21 mouse cellular contexts compared by ENCODE assay signal in genomic region chr13:54930123-54930522, GRCm38 (mm10). TPM values are rescaled to one million over a fixed set of nuclear protein-coding genes. Genes with fewer than 3 reads are reported as not detected.
DNase-seq lines count a peak whose midpoint lies in the region; ATAC-seq and TF ChIP-seq lines count a peak whose summit lies in the region.
"Had no signal": no experiment of that assay in that cellular context is flagged by ENCODE, and none has a peak within 500 bp of the region (broad histone marks: within the 10 kb centered on the region; RNA-seq: fewer than 3 reads in every experiment).

No protein-coding gene starts in this region.

- H3K4me1 ChIP-seq in forebrain, embryonic 13.5 days = peaks cover 39% of the 10 kb centered on the region
- H3K4me1 ChIP-seq in forebrain, embryonic 12.5 days = peaks cover 15% of the 10 kb centered on the region
- H3K4me1 ChIP-seq in hindbrain, embryonic 16.5 days (ENCODE audit: control insufficient read depth, insufficient read depth, low read depth, low read length) = no peaks in the 10 kb centered on the region; the same call in none of the 2 replicates
- no peaks in the 10 kb centered on the region for H3K4me1 ChIP-seq in hindbrain, embryonic 11.5 days (replicated peaks; ENCODE audit: control insufficient read depth, insufficient read depth, low read length)
- no peaks in the 10 kb centered on the region for H3K4me1 ChIP-seq in midbrain, postnatal 0 days (ENCODE audit: insufficient read depth, low read length)
- no peaks in the 10 kb centered on the region for H3K4me1 ChIP-seq in midbrain, embryonic 11.5 days (ENCODE audit: control insufficient read depth, insufficient read depth, low read length)
- peaks cover 28% of the 10 kb centered on the region for H3K4me1 ChIP-seq in forebrain, embryonic 16.5 days (replicated peaks; ENCODE audit: control insufficient read depth, insufficient read depth, low read length)
- H3K4me1 ChIP-seq: embryonic facial prominence, embryonic 12.5 days; heart, embryonic 15.5 days had no signal

- H3K27me3 ChIP-seq in forebrain, embryonic 13.5 days = no peaks in the 10 kb centered on the region
- H3K27me3 ChIP-seq in forebrain, embryonic 12.5 days = 0 out of 2 replicates have a peak, but pooled peaks cover 3% of the 10 kb centered on the region
- H3K27me3 ChIP-seq in hindbrain, embryonic 16.5 days (replicated peaks; ENCODE audit: control insufficient read depth, insufficient read depth, low read length) = no peaks in the 10 kb centered on the region
- no peaks in the 10 kb centered on the region for H3K27me3 ChIP-seq in hindbrain, embryonic 11.5 days (ENCODE audit: control insufficient read depth, insufficient read depth, low read length)
- no peaks in the 10 kb centered on the region for H3K27me3 ChIP-seq in midbrain, postnatal 0 days (ENCODE audit: insufficient read depth, low read length)
- no peaks in the 10 kb centered on the region for H3K27me3 ChIP-seq in midbrain, embryonic 11.5 days (ENCODE audit: control insufficient read depth, insufficient read depth, low read length)
- H3K27me3 ChIP-seq in forebrain, embryonic 16.5 days (replicated peaks; ENCODE audit: control insufficient read depth, insufficient read depth, low read length) = no peaks in the 10 kb centered on the region
- H3K27me3 ChIP-seq: embryonic facial prominence, embryonic 12.5 days had no signal

- no peaks in the 10 kb centered on the region for H3K9me3 ChIP-seq in forebrain, embryonic 13.5 days (replicated peaks)
- H3K9me3 ChIP-seq in forebrain, embryonic 12.5 days = no peaks in the 10 kb centered on the region
- no peaks in the 10 kb centered on the region for H3K9me3 ChIP-seq in hindbrain, embryonic 16.5 days (ENCODE audit: control insufficient read depth, low read length)
- no peaks in the 10 kb centered on the region for H3K9me3 ChIP-seq in hindbrain, embryonic 11.5 days (ENCODE audit: control insufficient read depth, low read length)
- no peaks in the 10 kb centered on the region for H3K9me3 ChIP-seq in midbrain, postnatal 0 days (ENCODE audit: low read length)
- no peaks in the 10 kb centered on the region for H3K9me3 ChIP-seq in midbrain, embryonic 11.5 days (ENCODE audit: control insufficient read depth, low read length)
- no peaks in the 10 kb centered on the region for H3K9me3 ChIP-seq in forebrain, embryonic 16.5 days (ENCODE audit: control insufficient read depth, low read length)
- H3K9me3 ChIP-seq: embryonic facial prominence, embryonic 12.5 days; G1E; heart, embryonic 15.5 days had no signal

- no peaks in the 10 kb centered on the region for H3K36me3 ChIP-seq in forebrain, embryonic 13.5 days (ENCODE audit: poor library complexity, severe bottlenecking)
- no peaks in the 10 kb centered on the region for H3K36me3 ChIP-seq in forebrain, embryonic 12.5 days (replicated peaks)
- H3K36me3 ChIP-seq in hindbrain, embryonic 16.5 days (ENCODE audit: control insufficient read depth, insufficient read depth, low read length) = no peaks in the 10 kb centered on the region
- no peaks in the 10 kb centered on the region for H3K36me3 ChIP-seq in hindbrain, embryonic 11.5 days (ENCODE audit: control insufficient read depth, insufficient read depth, low read length)
- H3K36me3 ChIP-seq in midbrain, postnatal 0 days (ENCODE audit: insufficient read depth, low read length) = no peaks in the 10 kb centered on the region
- H3K36me3 ChIP-seq in midbrain, embryonic 11.5 days (ENCODE audit: control insufficient read depth, insufficient read depth, low read length) = no peaks in the 10 kb centered on the region
- H3K36me3 ChIP-seq in forebrain, embryonic 16.5 days (ENCODE audit: control insufficient read depth, insufficient read depth) = no peaks in the 10 kb centered on the region
- H3K36me3 ChIP-seq: embryonic facial prominence, embryonic 12.5 days; G1E; heart, embryonic 15.5 days had no signal

- no peak for DNase-seq in hindbrain, embryonic 11.5 days (ENCODE audit: low spot score)
- peak; percentile 57 for DNase-seq in midbrain, postnatal 0 days (ENCODE audit: low spot score)
- no peak for DNase-seq in midbrain, embryonic 11.5 days (ENCODE audit: low spot score, missing footprints)
- no peak for DNase-seq in left cerebral cortex, adult 18-20 months (ENCODE audit: low spot score in 2 of 2)
- DNase-seq: adrenal gland, postnatal 10 days; B cell, adult 2 months; cerebellum, adult 11-12 months; cerebellum, adult 9-10 months; cerebellum, postnatal 25 days; heart, adult 2 months; heart, postnatal 14 days had no signal

- H3K4me3 ChIP-seq in forebrain, embryonic 13.5 days = no peak overlapping the region
- H3K4me3 ChIP-seq in forebrain, embryonic 12.5 days (replicated peaks) = no peak overlapping the region
- H3K4me3 ChIP-seq in hindbrain, embryonic 16.5 days (ENCODE audit: low read length) = no peak overlapping the region
- no peak overlapping the region for H3K4me3 ChIP-seq in hindbrain, embryonic 11.5 days (ENCODE audit: low read depth, low read length)
- no peak overlapping the region for H3K4me3 ChIP-seq in midbrain, postnatal 0 days (ENCODE audit: low read depth, low read length)
- no peak overlapping the region for H3K4me3 ChIP-seq in midbrain, embryonic 11.5 days (ENCODE audit: low read depth, low read length)
- H3K4me3 ChIP-seq in forebrain, embryonic 16.5 days (replicated peaks; ENCODE audit: low read length) = no peak overlapping the region
- H3K4me3 ChIP-seq: embryonic facial prominence, embryonic 12.5 days; heart, adult 2 months; heart, embryonic 15.5 days had no signal

- no peak overlapping the region for H3K4me2 ChIP-seq in forebrain, embryonic 13.5 days
- H3K4me2 ChIP-seq in forebrain, embryonic 12.5 days = no peak overlapping the region
- no peak overlapping the region for H3K4me2 ChIP-seq in hindbrain, embryonic 16.5 days (ENCODE audit: low read length)
- H3K4me2 ChIP-seq in hindbrain, embryonic 11.5 days (replicated peaks; ENCODE audit: low read depth, low read length) = no peak overlapping the region
- H3K4me2 ChIP-seq in midbrain, postnatal 0 days (ENCODE audit: low read depth, low read length, poor library complexity, severe bottlenecking) = no peak overlapping the region
- H3K4me2 ChIP-seq in midbrain, embryonic 11.5 days = no peak overlapping the region
- no peak overlapping the region for H3K4me2 ChIP-seq in forebrain, embryonic 16.5 days (ENCODE audit: low read length)
- H3K4me2 ChIP-seq: embryonic facial prominence, embryonic 12.5 days; heart, embryonic 11.5 days; heart, embryonic 15.5 days had no signal

- no peak overlapping the region for H3K27ac ChIP-seq in forebrain, embryonic 13.5 days
- no peak overlapping the region for H3K27ac ChIP-seq in forebrain, embryonic 12.5 days
- no peak overlapping the region for H3K27ac ChIP-seq in hindbrain, embryonic 16.5 days (ENCODE audit: low read depth, low read length)
- H3K27ac ChIP-seq in hindbrain, embryonic 11.5 days (ENCODE audit: low read depth, low read length) = no peak overlapping the region
- H3K27ac ChIP-seq in midbrain, postnatal 0 days (ENCODE audit: low read depth, low read length) = no peak overlapping the region
- H3K27ac ChIP-seq in midbrain, embryonic 11.5 days (ENCODE audit: low read depth, low read length) = no peak overlapping the region
- no peak overlapping the region for H3K27ac ChIP-seq in forebrain, embryonic 16.5 days (ENCODE audit: low read length)
- H3K27ac ChIP-seq: embryonic facial prominence, embryonic 12.5 days; heart, adult 2 months; heart, embryonic 15.5 days had no signal

- peak; percentile 50; the same call in 1 of the 2 replicates for ATAC-seq in forebrain, embryonic 13.5 days
- ATAC-seq in forebrain, embryonic 12.5 days (ENCODE audit: low FRiP score) = no peak
- ATAC-seq in hindbrain, embryonic 16.5 days = peak; percentile 41; the same call in 1 of the 2 replicates
- no peak for ATAC-seq in hindbrain, embryonic 11.5 days (ENCODE audit: low FRiP score)
- 0 out of 2 replicates have a peak, but pooled peaks have one; percentile 27 for ATAC-seq in midbrain, postnatal 0 days (ENCODE audit: low FRiP score)
- ATAC-seq in midbrain, embryonic 11.5 days (ENCODE audit: low FRiP score) = no peak
- ATAC-seq in forebrain, embryonic 16.5 days = peak; percentile 50; the same call in 1 of the 2 replicates
- ATAC-seq: CD4-positive, CD25-positive, alpha-beta regulatory T cell, adult 4 months; intestine, embryonic 16.5 days had no signal

- no peak for TF ChIP-seq CTCF in midbrain, postnatal 0 days (IDR thresholded peaks at IDR 0.05)

- no peak overlapping the region for H3K9ac ChIP-seq in forebrain, embryonic 13.5 days
- H3K9ac ChIP-seq in forebrain, embryonic 12.5 days = no peak overlapping the region
- H3K9ac ChIP-seq in hindbrain, embryonic 16.5 days (ENCODE audit: low read depth, low read length) = no peak overlapping the region
- H3K9ac ChIP-seq in hindbrain, embryonic 11.5 days (ENCODE audit: low read depth, low read length) = no peak overlapping the region
- H3K9ac ChIP-seq in midbrain, postnatal 0 days (replicated peaks; ENCODE audit: low read length, poor library complexity, severe bottlenecking) = no peak overlapping the region
- no peak overlapping the region for H3K9ac ChIP-seq in midbrain, embryonic 11.5 days (ENCODE audit: low read length)
- no peak overlapping the region for H3K9ac ChIP-seq in forebrain, embryonic 16.5 days (replicated peaks; ENCODE audit: low read depth, low read length)
- H3K9ac ChIP-seq: embryonic facial prominence, embryonic 12.5 days; heart, embryonic 15.5 days had no signal

- WGBS in forebrain, embryonic 13.5 days = 40% methylated on average over 4 of the region's 4 CpGs
- 27% methylated on average over 4 of the region's 4 CpGs for WGBS in forebrain, embryonic 12.5 days
- 26% methylated on average over 4 of the region's 4 CpGs for WGBS in hindbrain, embryonic 16.5 days
- WGBS in hindbrain, embryonic 11.5 days = 33% methylated on average over 4 of the region's 4 CpGs
- 24% methylated on average over 4 of the region's 4 CpGs for WGBS in midbrain, postnatal 0 days
- 37% methylated on average over 4 of the region's 4 CpGs for WGBS in midbrain, embryonic 11.5 days
- WGBS in forebrain, embryonic 16.5 days = 21% methylated on average over 4 of the region's 4 CpGs

RNA-seq across cellular contexts. Expression of gene Unc5a, which starts 19.1 kb away (rescaled TPM):
- polyA plus RNA-seq in forebrain, embryonic 13.5 days (2015; fragmentation: Nextera tagmentation; extraction: Ambion mirVana) = 7.2 and 7.5 TPM in 2 replicates
- polyA plus RNA-seq in forebrain, embryonic 12.5 days (2016; fragmentation: Nextera tagmentation; extraction: Ambion mirVana) = 4.8 and 5.6 TPM in 2 replicates
- polyA plus RNA-seq in hindbrain, embryonic 16.5 days (2015; fragmentation: Nextera tagmentation; extraction: Ambion mirVana) = 12.3 and 16.2 TPM in 2 replicates
- polyA plus RNA-seq in hindbrain, embryonic 11.5 days (2014; fragmentation: Nextera tagmentation; extraction: Ambion mirVana) = 2.7 and 2.9 TPM in 2 replicates
- 24.2 and 29.0 TPM in 2 replicates for total RNA-seq in midbrain, postnatal 0 days (2014; rRNA removed)
- 12.7 and 14.3 TPM in 2 replicates for polyA plus RNA-seq in midbrain, postnatal 0 days (2015; fragmentation: Nextera tagmentation; extraction: Ambion mirVana)
- polyA plus RNA-seq in midbrain, embryonic 11.5 days (2014; fragmentation: Nextera tagmentation; extraction: Ambion mirVana) = 2.2 and 2.9 TPM in 2 replicates
- polyA plus RNA-seq in forebrain, embryonic 16.5 days (2015; fragmentation: Nextera tagmentation; extraction: Ambion mirVana) = 16.4 and 18.5 TPM in 2 replicates
- total RNA-seq in left cerebral cortex, adult 18-20 months (2021) = 100 to 1,000 TPM; 104 to 107 TPM
- total RNA-seq: G1E had no signal

Comparison
In these comparisons a context has a peak if more than half of its experiments do, and no peak if none do; other contexts are left out.
1. ATAC-seq: peak in forebrain, embryonic 13.5 days (single experiment), hindbrain, embryonic 16.5 days (single experiment), midbrain, postnatal 0 days (single experiment) and forebrain, embryonic 16.5 days (single experiment); none in forebrain, embryonic 12.5 days (single experiment), hindbrain, embryonic 11.5 days (single experiment) and midbrain, embryonic 11.5 days (single experiment).